Mouse (Mus musculus): ENCODE measurements around the gene 0610040J01Rik. TPM values are rescaled to one million over a fixed set of nuclear protein-coding genes. Genes with fewer than 3 reads are reported as not detected.

The 0610040J01Rik gene
- total and polyA plus RNA-seq, 2 experiments from 2014 or later, result 4.8 to 7.5 TPM

- WGBS, result 92% methylated on average over 6 of the region's 6 CpGs
- DNase-seq (ENCODE audit: low spot score) (no peak), ATAC-seq (no peak)
- no peaks in the 10 kb centered on the region for H3K36me3 ChIP-seq (ENCODE audit: insufficient read depth, low read length)
- H3K9ac ChIP-seq (replicated peaks; ENCODE audit: low read length), result no peak overlapping the region
- no peak for TF ChIP-seq CTCF (IDR thresholded peaks at IDR 0.05; ENCODE audit: low read depth)
- no peak overlapping the region for H3K27ac ChIP-seq
- H3K4me2 ChIP-seq (ENCODE audit: low read depth, low read length), result no peak overlapping the region
- H3K9me3 ChIP-seq (ENCODE audit: low read length), result no peaks in the 10 kb centered on the region
- no peaks in the 10 kb centered on the region for H3K4me1 ChIP-seq (ENCODE audit: insufficient read depth, low read length)
- H3K4me3 ChIP-seq (ENCODE audit: low read length), result no peak overlapping the region
- H3K27me3 ChIP-seq (ENCODE audit: insufficient read depth, low read length), result no peaks in the 10 kb centered on the region
Observed at GRCm38 (mm10) chr5:63935581-63935980, 123.4 kb downstream of the 0610040J01Rik start.

- no peak; the same call in 1 of the 2 replicates for ATAC-seq
- TF ChIP-seq CTCF (IDR thresholded peaks at IDR 0.05; ENCODE audit: low read depth), result no peak
- WGBS, result 59% methylated on average over 6 of the region's 6 CpGs
- no peaks in the 10 kb centered on the region for H3K4me1 ChIP-seq (ENCODE audit: insufficient read depth, low read length)
- no peak overlapping the region for H3K27ac ChIP-seq
- DNase-seq (ENCODE audit: low spot score), result no peak
- H3K4me3 ChIP-seq (ENCODE audit: low read length), result no peak overlapping the region
- H3K9ac ChIP-seq (replicated peaks; ENCODE audit: low read length), result no peak overlapping the region
- H3K36me3 ChIP-seq (ENCODE audit: insufficient read depth, low read length), result no peaks in the 10 kb centered on the region
- no peak overlapping the region for H3K4me2 ChIP-seq (ENCODE audit: low read depth, low read length)
- no peaks in the 10 kb centered on the region for H3K9me3 ChIP-seq (ENCODE audit: low read length)
- no peaks in the 10 kb centered on the region for H3K27me3 ChIP-seq (ENCODE audit: insufficient read depth, low read length)
Observed at GRCm38 (mm10) chr5:63936740-63937139, 124.6 kb downstream of the 0610040J01Rik start.

GRCm38 (mm10) chr5:63938575-63938974 is 126.4 kb downstream of the 0610040J01Rik start:
- Histone ChIP-seq H3K27me3 (ENCODE audit: insufficient read depth, low read length) (no peaks in the 10 kb centered on the region), H3K36me3 (ENCODE audit: insufficient read depth, low read length) (no peaks in the 10 kb centered on the region), H3K4me3 (ENCODE audit: low read length) (no peak overlapping the region), H3K27ac (no peak overlapping the region), H3K9ac (replicated peaks; ENCODE audit: low read length) (no peak overlapping the region), H3K4me1 (ENCODE audit: insufficient read depth, low read length) (no peaks in the 10 kb centered on the region), H3K9me3 (ENCODE audit: low read length) (no peaks in the 10 kb centered on the region), H3K4me2 (ENCODE audit: low read depth, low read length) (no peak overlapping the region)
- TF ChIP-seq CTCF (IDR thresholded peaks at IDR 0.05; ENCODE audit: low read depth), result no peak
- DNase-seq (ENCODE audit: low spot score), result no peak
- no peak for ATAC-seq
- WGBS, result 66% methylated on average over 4 of the region's 4 CpGs

GRCm38 (mm10) chr5:63941891-63942290 is 129.7 kb downstream of the 0610040J01Rik start:
- TF ChIP-seq CTCF (IDR thresholded peaks at IDR 0.05; ENCODE audit: low read depth), result no peak
- Histone ChIP-seq H3K27ac (no peak overlapping the region), H3K4me1 (ENCODE audit: insufficient read depth, low read length) (no peaks in the 10 kb centered on the region), H3K27me3 (ENCODE audit: insufficient read depth, low read length) (no peaks in the 10 kb centered on the region), H3K4me2 (ENCODE audit: low read depth, low read length) (no peak overlapping the region), H3K36me3 (ENCODE audit: insufficient read depth, low read length) (no peaks in the 10 kb centered on the region), H3K9me3 (ENCODE audit: low read length) (no peaks in the 10 kb centered on the region), H3K9ac (replicated peaks; ENCODE audit: low read length) (no peak overlapping the region), H3K4me3 (ENCODE audit: low read length) (no peak overlapping the region)
- ATAC-seq (no peak), DNase-seq (ENCODE audit: low spot score) (no peak)
- WGBS, result 75% methylated on average over 5 of the region's 5 CpGs

GRCm38 (mm10) chr5:63943291-63943690 is 131.1 kb downstream of the 0610040J01Rik start:
- TF ChIP-seq CTCF (IDR thresholded peaks at IDR 0.05; ENCODE audit: low read depth), result no peak
- Histone ChIP-seq H3K36me3 (ENCODE audit: insufficient read depth, low read length) (no peaks in the 10 kb centered on the region), H3K4me2 (ENCODE audit: low read depth, low read length) (no peak overlapping the region), H3K4me1 (ENCODE audit: insufficient read depth, low read length) (no peaks in the 10 kb centered on the region), H3K9me3 (ENCODE audit: low read length) (no peaks in the 10 kb centered on the region), H3K27ac (no peak overlapping the region), H3K27me3 (ENCODE audit: insufficient read depth, low read length) (no peaks in the 10 kb centered on the region), H3K9ac (replicated peaks; ENCODE audit: low read length) (no peak overlapping the region), H3K4me3 (ENCODE audit: low read length) (no peak overlapping the region)
- ATAC-seq (no peak), DNase-seq (ENCODE audit: low spot score) (no peak)
- 93% methylated on average over 9 of the region's 9 CpGs for WGBS

- TF ChIP-seq CTCF (IDR thresholded peaks at IDR 0.05; ENCODE audit: low read depth), result no peak
- no peak for ATAC-seq
- WGBS, result 49% methylated on average over 8 of the region's 8 CpGs
- no peaks in the 10 kb centered on the region for H3K36me3 ChIP-seq (ENCODE audit: insufficient read depth, low read length)
- H3K9ac ChIP-seq (replicated peaks; ENCODE audit: low read length), result no peak overlapping the region
- no peaks in the 10 kb centered on the region for H3K9me3 ChIP-seq (ENCODE audit: low read length)
- H3K4me2 ChIP-seq (ENCODE audit: low read depth, low read length), result no peak overlapping the region
- no peak overlapping the region for H3K4me3 ChIP-seq (ENCODE audit: low read length)
- DNase-seq (ENCODE audit: low spot score), result no peak
- no peak overlapping the region for H3K27ac ChIP-seq
- no peaks in the 10 kb centered on the region for H3K4me1 ChIP-seq (ENCODE audit: insufficient read depth, low read length)
- no peaks in the 10 kb centered on the region for H3K27me3 ChIP-seq (ENCODE audit: insufficient read depth, low read length)
Observed at GRCm38 (mm10) chr5:63947526-63947925, 135.4 kb downstream of the 0610040J01Rik start.

GRCm38 (mm10) chr5:63949195-63949594 is 137.0 kb downstream of the 0610040J01Rik start:
- no peak for TF ChIP-seq CTCF (IDR thresholded peaks at IDR 0.05; ENCODE audit: low read depth)
- no peaks in the 10 kb centered on the region for H3K36me3 ChIP-seq (ENCODE audit: insufficient read depth, low read length)
- WGBS, result 35% methylated on average over 3 of the region's 3 CpGs
- H3K4me1 ChIP-seq (ENCODE audit: insufficient read depth, low read length), result no peaks in the 10 kb centered on the region
- no peaks in the 10 kb centered on the region for H3K9me3 ChIP-seq (ENCODE audit: low read length)
- no peak overlapping the region for H3K4me3 ChIP-seq (ENCODE audit: low read length)
- H3K27me3 ChIP-seq (ENCODE audit: insufficient read depth, low read length), result no peaks in the 10 kb centered on the region
- no peak for ATAC-seq
- H3K9ac ChIP-seq (replicated peaks; ENCODE audit: low read length), result no peak overlapping the region
- no peak for DNase-seq (ENCODE audit: low spot score)
- H3K27ac ChIP-seq, result no peak overlapping the region
- H3K4me2 ChIP-seq (ENCODE audit: low read depth, low read length), result no peak overlapping the region

Other genes with a start within 250 kb of the 0610040J01Rik start
- 23.1 and 26.1 TPM in 2 replicates for gene Nwd2, start 163.3 kb upstream of the 0610040J01Rik start, total RNA-seq (2014; rRNA removed)
- 10.2 and 11.0 TPM in 2 replicates for gene Nwd2, start 163.3 kb upstream of the 0610040J01Rik start, polyA plus RNA-seq (2015; fragmentation: Nextera tagmentation; extraction: Ambion mirVana)
- gene Rell1, start 156.5 kb downstream of the 0610040J01Rik start, total RNA-seq (2014; rRNA removed), result 2.5 and 4.0 TPM in 2 replicates
- 7.6 and 7.9 TPM in 2 replicates for gene Rell1, start 156.5 kb downstream of the 0610040J01Rik start, polyA plus RNA-seq (2015; fragmentation: Nextera tagmentation; extraction: Ambion mirVana)